Mouse (Mus musculus): Measurements from ENCODE around the gene Ass1.

Ass1 gene

GRCm38 (mm10) chr2:31469931-31470682, at the start of gene Ass1:
Ass1 (plus strand) TSS chr2:31470207.
- peak; percentile 25 to 41 for DNase-seq (ENCODE audit: low spot score in 2 of 2)

- peak in 1 of 2 experiments; percentile 13 for DNase-seq (ENCODE audit: low spot score in 2 of 2)
Observed at GRCm38 (mm10) chr2:31420914-31421313, 49.1 kb upstream of the Ass1 start.

GRCm38 (mm10) chr2:31422576-31422975, 47.4 kb upstream of the Ass1 start:
- no peak for DNase-seq (ENCODE audit: low spot score in 2 of 2)

GRCm38 (mm10) chr2:31431477-31431876, 38.5 kb upstream of the Ass1 start:
- DNase-seq (ENCODE audit: low spot score in 2 of 2): no peak

- no peak for DNase-seq (ENCODE audit: low spot score in 2 of 2)
Observed at GRCm38 (mm10) chr2:31434746-31435145, 35.3 kb upstream of the Ass1 start.

GRCm38 (mm10) chr2:31435567-31435966, 34.4 kb upstream of the Ass1 start:
- peak in 1 of 2 experiments; percentile 40 for DNase-seq (ENCODE audit: low spot score in 2 of 2)

- DNase-seq (ENCODE audit: low spot score in 2 of 2): no peak
Observed at GRCm38 (mm10) chr2:31437480-31438245, 32.3 kb upstream of the Ass1 start.

GRCm38 (mm10) chr2:31439576-31439975, 30.4 kb upstream of the Ass1 start:
- DNase-seq (ENCODE audit: low spot score in 2 of 2): no peak

GRCm38 (mm10) chr2:31442480-31443160, 27.4 kb upstream of the Ass1 start:
- DNase-seq (ENCODE audit: low spot score in 2 of 2): peak; percentile 55 to 64

GRCm38 (mm10) chr2:31446036-31446435, 24.0 kb upstream of the Ass1 start:
- DNase-seq (ENCODE audit: low spot score in 2 of 2): no peak

- DNase-seq (ENCODE audit: low spot score in 2 of 2): no peak
Observed at GRCm38 (mm10) chr2:31446456-31446855, 23.6 kb upstream of the Ass1 start.

- no peak for DNase-seq (ENCODE audit: low spot score in 2 of 2)
Observed at GRCm38 (mm10) chr2:31447536-31447935, 22.5 kb upstream of the Ass1 start.

GRCm38 (mm10) chr2:31448756-31449440, 21.1 kb upstream of the Ass1 start:
- DNase-seq (ENCODE audit: low spot score in 2 of 2): no peak

GRCm38 (mm10) chr2:31449441-31449815, 20.6 kb upstream of the Ass1 start:
- DNase-seq (ENCODE audit: low spot score in 2 of 2): peak; percentile 36 to 67

- no peak for DNase-seq (ENCODE audit: low spot score in 2 of 2)
Observed at GRCm38 (mm10) chr2:31449902-31450301, 20.1 kb upstream of the Ass1 start.

- DNase-seq (ENCODE audit: low spot score in 2 of 2): no peak
Observed at GRCm38 (mm10) chr2:31450661-31451060, 19.3 kb upstream of the Ass1 start.

- DNase-seq (ENCODE audit: low spot score in 2 of 2): no peak
Observed at GRCm38 (mm10) chr2:31451530-31451929, 18.5 kb upstream of the Ass1 start.

- DNase-seq (ENCODE audit: low spot score in 2 of 2): no peak
Observed at GRCm38 (mm10) chr2:31453011-31453410, 17.0 kb upstream of the Ass1 start.

- DNase-seq (ENCODE audit: low spot score in 2 of 2): no peak
Observed at GRCm38 (mm10) chr2:31453559-31454177, 16.3 kb upstream of the Ass1 start.

- DNase-seq (ENCODE audit: low spot score in 2 of 2): peak in 1 of 2 experiments; percentile 35
Observed at GRCm38 (mm10) chr2:31454280-31454679, 15.7 kb upstream of the Ass1 start.

- no peak for DNase-seq (ENCODE audit: low spot score in 2 of 2)
Observed at GRCm38 (mm10) chr2:31455418-31455817, 14.6 kb upstream of the Ass1 start.
